Mouse (Mus musculus) liver, postnatal 0 days (tissue): Measurements from ENCODE around the gene Hist1h1t.

Source experiments
- CTCF ChIP-seq: sonication (generic); IDR thresholded peaks from 2 replicates; pipeline ENCODE4 v1.5.1; 2016; ENCODE audit warnings: antibody characterized with exemption, low read depth
- EP300 ChIP-seq: IDR thresholded peaks from 2 replicates; pipeline ENCODE4 v1.6.1; 2016; ENCODE audit warnings: antibody characterized with exemption, low read depth, mild to moderate bottlenecking

- TF ChIP-seq CTCF (no peak), EP300 (no peak)
Measured at GRCm38 (mm10) chr13:23709714-23710373, 14.2 kb downstream of the Hist1h1t start.
